Mouse (Mus musculus) liver, embryonic 15.5 days (tissue): ENCODE data around the gene Hmgxb4. TPM values are rescaled to one million over a fixed set of nuclear protein-coding genes. Genes with fewer than 3 reads are reported as not detected.

Source experiments
- ATAC-seq: fragments of 200-750 bp; cut with Nextera tagmentation; 2 replicates; pipeline ENCODE4 v1.8.0; 2017; ENCODE audit warnings: moderate number of reproducible peaks, mild to moderate bottlenecking, moderate library complexity; ENCODE audit not compliant: insufficient read depth
- H3K27ac ChIP-seq: fragments of 300-500 bp; sonication (generic); replicated peaks from 2 replicates; pipeline ENCODE4 v1.5.1; 2015; ENCODE audit warnings: mild to moderate bottlenecking, inconsistent platforms
- H3K27me3 ChIP-seq: fragments of 300-500 bp; sonication (generic); 2 replicates; pipeline ENCODE4 v1.6.1; 2015; ENCODE audit warnings: mild to moderate bottlenecking, inconsistent platforms
- H3K36me3 ChIP-seq: fragments of 300-500 bp; sonication (generic); replicated peaks from 2 replicates; pipeline ENCODE4 v1.6.1; 2015; ENCODE audit warnings: moderate library complexity, mild to moderate bottlenecking, inconsistent platforms
- H3K4me1 ChIP-seq: fragments of 300-500 bp; sonication (generic); replicated peaks from 2 replicates; pipeline ENCODE4 v1.6.1; 2015; ENCODE audit warnings: inconsistent platforms
- H3K4me2 ChIP-seq: fragments of 300-500 bp; sonication (generic); 2 replicates; pipeline ENCODE4 v1.6.1; 2015; ENCODE audit warnings: moderate library complexity, mild to moderate bottlenecking, inconsistent platforms
- H3K4me3 ChIP-seq: fragments of 300-500 bp; sonication (generic); replicated peaks from 2 replicates; pipeline ENCODE4 v1.5.1; 2015; ENCODE audit warnings: mild to moderate bottlenecking, inconsistent platforms
- H3K9ac ChIP-seq: fragments of 300-500 bp; sonication (generic); 2 replicates; pipeline ENCODE4 v1.6.1; 2015; ENCODE audit warnings: moderate library complexity, mild to moderate bottlenecking, inconsistent platforms
- H3K9me3 ChIP-seq: fragments of 300-500 bp; sonication (generic); replicated peaks from 2 replicates; pipeline ENCODE4 v1.6.1; 2016; ENCODE audit warnings: inconsistent platforms
- WGBS: fragments of 180-500 bp; shearing (Covaris S2); methylation state at CpG from one replicate; pipeline ENCODE4 v1.1.7; 2015; ENCODE audit warnings: mixed read lengths; ENCODE audit not compliant: insufficient replicate concordance; 5-methylcytosine and 5-hydroxymethylcytosine counted together
- polyA plus RNA-seq: library from polyadenylated mRNA; unstranded; fragments of >200 nt; fragmentation: Nextera tagmentation; extraction: Ambion mirVana; gene quantifications from 2 replicates; pipeline ENCODE4 v1.2.1, GENCODE M21; 2015

Hmgxb4 gene
- polyA plus RNA-seq, 1 experiment from 2014 or later = 11.5 TPM

DNA sequence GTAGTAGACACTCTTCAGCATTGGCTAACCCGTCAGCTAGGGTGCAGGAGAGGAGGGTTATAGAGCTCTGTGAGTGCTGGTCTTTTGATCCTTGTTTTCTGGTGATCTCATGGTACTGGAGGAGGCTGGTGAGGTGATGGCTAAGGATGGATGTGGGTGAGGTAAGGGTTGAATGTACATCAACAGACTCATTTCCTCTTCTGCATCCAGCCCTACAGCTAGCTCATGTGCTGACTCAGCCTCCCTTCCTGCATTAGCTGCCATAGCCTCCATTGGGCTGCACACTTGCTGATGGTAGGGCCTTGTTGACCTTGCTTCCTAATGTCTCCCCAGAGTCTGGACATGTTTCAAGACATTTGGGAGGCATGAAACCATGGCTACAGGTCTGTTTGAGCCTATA is 49.8 kb downstream of the Hmgxb4 start:
- Histone ChIP-seq H3K4me2 (no peak overlapping the region), H3K27me3 (no peaks in the 10 kb centered on the region), H3K9me3 (no peaks in the 10 kb centered on the region), H3K9ac (no peak overlapping the region), H3K27ac (no peak overlapping the region), H3K36me3 (no peaks in the 10 kb centered on the region), H3K4me1 (peaks cover 3% of the 10 kb centered on the region), H3K4me3 (no peak overlapping the region)
- ATAC-seq = no peak
- 79% methylated on average over 1 of the region's 1 CpGs for WGBS

DNA sequence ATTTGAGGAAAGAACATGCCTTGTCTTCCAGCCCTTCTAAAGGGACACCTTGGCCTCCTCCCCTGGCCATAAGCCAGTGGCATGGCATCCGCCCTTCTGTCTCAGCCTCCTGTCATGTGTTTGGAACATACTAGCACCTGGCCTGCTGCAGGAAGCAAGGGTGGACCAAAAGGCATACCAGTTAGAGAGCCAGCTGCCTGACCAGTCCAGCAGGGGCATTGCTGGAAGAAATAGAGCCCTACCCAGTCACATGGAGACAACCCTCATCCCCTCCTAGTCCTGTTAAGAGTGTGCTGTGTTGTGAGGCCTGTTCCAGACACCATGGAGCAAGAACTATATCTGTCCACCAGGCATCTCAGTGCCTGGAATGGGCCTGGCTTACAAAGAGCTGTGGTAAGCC is 53.1 kb downstream of the Hmgxb4 start:
- H3K9ac ChIP-seq = no peak overlapping the region
- WGBS = 63% methylated on average over 1 of the region's 1 CpGs
- no peaks in the 10 kb centered on the region for H3K27me3 ChIP-seq
- no peaks in the 10 kb centered on the region; the same call in 1 of the 2 replicates for H3K4me1 ChIP-seq
- H3K4me2 ChIP-seq = no peak overlapping the region
- no peak overlapping the region for H3K4me3 ChIP-seq
- H3K9me3 ChIP-seq = no peaks in the 10 kb centered on the region
- no peak overlapping the region for H3K27ac ChIP-seq
- no peak for ATAC-seq
- H3K36me3 ChIP-seq = no peaks in the 10 kb centered on the region

DNA sequence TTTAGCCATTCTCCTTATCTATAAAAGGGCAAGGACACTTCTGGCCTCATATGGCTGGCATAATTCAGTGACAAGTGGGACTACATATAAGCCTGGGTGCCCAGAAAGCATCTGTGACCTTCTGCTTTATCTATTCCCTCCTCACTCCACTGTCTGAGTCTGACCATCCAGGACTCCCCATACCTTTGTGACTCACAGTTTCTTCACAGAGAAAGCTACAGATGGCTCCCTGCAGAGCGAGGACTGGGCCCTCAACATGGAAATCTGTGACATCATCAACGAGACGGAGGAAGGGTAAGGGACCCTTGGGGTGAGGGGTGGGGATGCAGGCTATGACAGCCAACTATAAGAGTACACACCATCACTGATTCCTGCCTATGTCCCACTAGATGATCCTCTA is 54.6 kb downstream of the Hmgxb4 start:
- WGBS = 76% methylated on average over 3 of the region's 3 CpGs
- no peak for ATAC-seq

DNA sequence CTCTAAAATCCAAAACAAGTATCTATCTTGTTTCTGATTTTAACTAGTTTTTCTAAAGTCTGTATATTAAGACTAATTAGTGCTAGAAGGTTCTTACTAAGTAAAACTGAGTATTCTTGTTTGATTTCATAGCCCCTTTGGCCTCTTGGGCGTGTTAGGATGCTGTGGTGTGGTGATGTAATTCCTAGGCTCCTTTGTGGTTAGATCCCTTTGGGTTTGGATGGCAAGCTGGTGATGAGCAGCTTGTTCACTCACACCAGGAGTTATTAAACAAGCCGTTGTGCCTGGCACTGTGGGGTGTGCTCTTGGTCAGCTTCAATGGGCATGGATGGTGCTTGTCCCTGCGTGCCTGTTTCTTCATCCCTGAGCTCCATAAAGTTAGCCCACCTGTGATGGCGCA is 60.2 kb downstream of the Hmgxb4 start:
- no peak overlapping the region for H3K4me3 ChIP-seq
- no peak overlapping the region for H3K27ac ChIP-seq
- no peak overlapping the region for H3K4me2 ChIP-seq
- no peak overlapping the region for H3K9ac ChIP-seq
- 0 out of 2 replicates have a peak, but pooled peaks cover 3% of the 10 kb centered on the region for H3K36me3 ChIP-seq
- H3K4me1 ChIP-seq = no peaks in the 10 kb centered on the region
- H3K9me3 ChIP-seq = no peaks in the 10 kb centered on the region
- ATAC-seq = no peak
- WGBS = 67% methylated on average over 4 of the region's 4 CpGs
- no peaks in the 10 kb centered on the region for H3K27me3 ChIP-seq

More for the DNA sequence above, 54.6 kb downstream of the Hmgxb4 start:
- Histone ChIP-seq H3K4me1 (no peaks in the 10 kb centered on the region; the same call in 1 of the 2 replicates), H3K36me3 (no peaks in the 10 kb centered on the region), H3K4me2 (no peak overlapping the region), H3K9me3 (no peaks in the 10 kb centered on the region), H3K4me3 (no peak overlapping the region), H3K27ac (no peak overlapping the region), H3K9ac (no peak overlapping the region), H3K27me3 (no peaks in the 10 kb centered on the region)

DNA sequence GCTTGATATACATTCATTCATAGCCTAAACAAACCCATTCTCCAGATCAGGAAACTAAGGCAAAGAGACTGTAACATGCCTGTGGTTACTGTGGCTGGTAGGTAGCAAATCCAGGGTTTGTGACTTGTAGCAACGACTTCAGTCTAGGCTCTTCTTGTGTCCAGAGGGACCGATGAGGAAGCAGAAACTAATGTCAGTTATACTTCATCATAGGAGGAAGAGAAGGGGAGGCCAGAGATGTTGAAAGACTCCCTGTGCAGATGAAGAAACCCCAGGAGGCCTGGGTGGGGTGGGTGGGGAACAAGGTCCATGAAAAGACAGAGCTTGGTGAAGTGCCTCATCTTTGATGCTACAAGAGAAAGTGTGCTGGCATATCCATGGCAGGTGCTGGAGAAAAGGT is 62.5 kb downstream of the Hmgxb4 start:
- H3K4me2 ChIP-seq = no peak overlapping the region
- ATAC-seq = no peak
- no peak overlapping the region for H3K27ac ChIP-seq
- H3K9me3 ChIP-seq = no peaks in the 10 kb centered on the region
- H3K9ac ChIP-seq = no peak overlapping the region
- no peaks in the 10 kb centered on the region for H3K27me3 ChIP-seq
- H3K36me3 ChIP-seq = 0 out of 2 replicates have a peak, but pooled peaks cover 3% of the 10 kb centered on the region
- no peak overlapping the region for H3K4me3 ChIP-seq
- no peaks in the 10 kb centered on the region for H3K4me1 ChIP-seq
- WGBS = 68% methylated on average over 2 of the region's 2 CpGs

DNA sequence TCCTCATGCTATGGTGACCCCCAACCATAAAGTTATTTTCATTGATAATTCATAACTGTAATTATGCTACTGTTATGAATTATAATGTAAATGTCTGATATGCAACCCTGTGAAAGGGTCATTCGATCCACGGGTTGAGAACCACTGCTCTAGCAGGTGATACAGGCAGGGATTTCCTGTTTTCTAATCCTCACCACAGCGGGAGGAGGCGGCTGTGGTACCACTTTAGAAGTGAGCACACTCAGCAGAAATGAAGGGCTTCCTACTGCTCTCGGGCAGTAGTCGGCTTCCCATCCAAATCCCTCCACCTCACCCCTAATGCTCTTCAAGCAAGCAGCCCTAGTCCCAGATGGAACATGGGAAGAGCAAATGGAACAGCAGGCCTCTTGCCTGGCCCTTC is 66.9 kb downstream of the Hmgxb4 start:
- 58% methylated on average over 6 of the region's 6 CpGs for WGBS
- Histone ChIP-seq H3K27me3 (no peaks in the 10 kb centered on the region), H3K27ac (no peak overlapping the region), H3K4me2 (no peak overlapping the region), H3K36me3 (0 out of 2 replicates have a peak, but pooled peaks cover 4% of the 10 kb centered on the region), H3K9me3 (no peaks in the 10 kb centered on the region), H3K4me3 (no peak overlapping the region), H3K4me1 (0 out of 2 replicates have a peak, but pooled peaks cover 4% of the 10 kb centered on the region), H3K9ac (no peak overlapping the region)
- ATAC-seq = no peak

DNA sequence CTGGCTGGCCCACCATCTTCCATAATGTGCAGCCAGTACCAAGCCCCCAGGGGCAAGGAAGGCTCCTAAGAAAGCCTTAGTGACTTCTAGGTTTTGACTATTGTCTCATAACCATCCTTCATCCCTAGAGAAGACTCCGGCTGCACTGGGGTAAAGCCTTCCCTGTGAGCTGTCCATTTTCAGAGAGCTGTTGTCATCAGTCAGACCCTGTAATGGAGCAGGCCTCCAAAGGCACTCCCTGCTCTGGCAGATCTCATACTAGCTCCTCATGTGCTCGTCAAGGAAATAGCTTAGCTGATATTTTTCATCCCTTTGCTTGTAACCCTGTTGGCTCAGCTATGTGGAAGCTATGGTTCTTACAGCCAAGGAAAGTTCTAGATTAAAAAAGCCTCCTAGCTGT is 67.7 kb downstream of the Hmgxb4 start:
- no peak overlapping the region for H3K4me3 ChIP-seq
- ATAC-seq = no peak
- no peak overlapping the region for H3K4me2 ChIP-seq
- H3K27ac ChIP-seq = no peak overlapping the region
- no peaks in the 10 kb centered on the region for H3K27me3 ChIP-seq
- 0 out of 2 replicates have a peak, but pooled peaks cover 4% of the 10 kb centered on the region for H3K4me1 ChIP-seq
- no peak overlapping the region for H3K9ac ChIP-seq
- 67% methylated on average over 2 of the region's 2 CpGs for WGBS
- H3K36me3 ChIP-seq = peaks cover 6% of the 10 kb centered on the region; the same call in 1 of the 2 replicates
- H3K9me3 ChIP-seq = no peaks in the 10 kb centered on the region

DNA sequence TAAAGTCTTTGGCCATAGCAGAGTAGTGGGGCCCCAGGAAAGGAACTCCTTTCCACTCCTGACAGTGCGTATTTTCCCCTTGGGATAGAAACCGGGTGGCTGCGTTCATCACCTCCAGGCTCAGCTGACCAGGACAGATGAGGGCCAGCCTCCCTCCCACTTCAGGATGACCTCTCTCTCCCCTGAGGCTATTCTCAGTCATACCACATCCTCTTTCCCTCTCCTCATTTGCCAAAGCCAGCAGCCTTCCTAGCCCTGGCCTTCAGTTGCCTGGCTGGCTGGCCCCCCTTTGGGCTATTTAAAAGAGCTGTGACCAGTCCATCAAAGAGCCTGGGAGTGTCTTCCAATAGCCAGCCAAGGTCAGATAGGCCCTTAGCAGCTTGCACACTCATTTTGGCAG is 70.1 kb downstream of the Hmgxb4 start:
- Histone ChIP-seq H3K9me3 (no peaks in the 10 kb centered on the region), H3K36me3 (peaks cover 4% of the 10 kb centered on the region; the same call in 1 of the 2 replicates), H3K27ac (no peak overlapping the region), H3K27me3 (no peaks in the 10 kb centered on the region), H3K4me2 (no peak overlapping the region), H3K4me1 (0 out of 2 replicates have a peak, but pooled peaks cover 4% of the 10 kb centered on the region), H3K9ac (no peak overlapping the region), H3K4me3 (no peak overlapping the region)
- no peak for ATAC-seq
- WGBS = 66% methylated on average over 3 of the region's 3 CpGs

DNA sequence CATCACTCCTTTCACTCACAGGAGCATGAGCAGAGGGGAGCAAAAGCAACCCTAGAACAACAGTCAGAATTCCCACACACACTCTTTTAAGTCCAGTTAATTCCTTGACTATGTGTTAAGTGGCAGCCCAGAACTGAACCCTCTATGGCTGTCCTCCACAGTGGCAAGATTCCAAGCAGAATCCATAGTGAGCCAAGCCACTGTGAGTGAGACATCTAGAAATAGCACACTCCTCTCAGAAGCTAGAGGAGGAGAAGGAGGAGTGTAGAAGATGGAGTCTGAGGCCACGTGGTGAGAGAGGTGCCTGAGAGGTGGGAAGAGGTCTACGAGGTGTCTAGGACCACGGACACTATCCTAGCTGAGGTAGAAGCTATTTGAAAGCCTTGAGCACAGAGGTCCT is 71.6 kb downstream of the Hmgxb4 start:
- WGBS = 77% methylated on average over 3 of the region's 3 CpGs
- H3K4me1 ChIP-seq = 0 out of 2 replicates have a peak, but pooled peaks cover 4% of the 10 kb centered on the region
- H3K4me2 ChIP-seq = no peak overlapping the region
- no peaks in the 10 kb centered on the region for H3K27me3 ChIP-seq
- no peak overlapping the region for H3K4me3 ChIP-seq
- ATAC-seq = no peak
- no peak overlapping the region for H3K27ac ChIP-seq
- no peaks in the 10 kb centered on the region for H3K9me3 ChIP-seq
- H3K9ac ChIP-seq = no peak overlapping the region
- peaks cover 4% of the 10 kb centered on the region; the same call in 1 of the 2 replicates for H3K36me3 ChIP-seq

DNA sequence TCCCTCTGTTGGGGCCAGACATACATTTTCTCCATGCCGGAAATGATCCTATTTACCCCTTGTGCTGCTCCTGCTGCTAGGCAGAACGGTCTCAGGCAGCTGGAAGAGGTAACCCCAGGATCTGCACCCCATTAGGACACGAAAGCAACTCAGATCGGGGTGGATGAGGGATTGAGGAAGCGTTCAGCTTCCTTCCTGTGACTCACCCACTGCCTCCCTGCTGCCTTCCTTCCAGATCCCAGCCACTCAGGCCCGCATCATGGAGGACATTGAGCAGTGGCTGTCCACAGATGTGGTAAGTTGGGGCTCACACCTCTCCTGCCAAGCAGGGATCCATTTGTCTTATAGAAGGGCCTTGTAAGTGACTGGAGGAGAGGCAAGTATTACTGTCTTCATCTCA is 74.1 kb downstream of the Hmgxb4 start:
- 40% methylated on average over 6 of the region's 6 CpGs for WGBS
- no peak overlapping the region for H3K4me2 ChIP-seq
- H3K9me3 ChIP-seq = no peaks in the 10 kb centered on the region
- H3K4me1 ChIP-seq = peaks cover 8% of the 10 kb centered on the region; the same call in 1 of the 2 replicates
- ATAC-seq = no peak
- no peak overlapping the region for H3K4me3 ChIP-seq
- peaks cover 4% of the 10 kb centered on the region; the same call in 1 of the 2 replicates for H3K36me3 ChIP-seq
- H3K27me3 ChIP-seq = no peaks in the 10 kb centered on the region
- no peak overlapping the region for H3K9ac ChIP-seq
- H3K27ac ChIP-seq = no peak overlapping the region; the same call in 1 of the 2 replicates

DNA sequence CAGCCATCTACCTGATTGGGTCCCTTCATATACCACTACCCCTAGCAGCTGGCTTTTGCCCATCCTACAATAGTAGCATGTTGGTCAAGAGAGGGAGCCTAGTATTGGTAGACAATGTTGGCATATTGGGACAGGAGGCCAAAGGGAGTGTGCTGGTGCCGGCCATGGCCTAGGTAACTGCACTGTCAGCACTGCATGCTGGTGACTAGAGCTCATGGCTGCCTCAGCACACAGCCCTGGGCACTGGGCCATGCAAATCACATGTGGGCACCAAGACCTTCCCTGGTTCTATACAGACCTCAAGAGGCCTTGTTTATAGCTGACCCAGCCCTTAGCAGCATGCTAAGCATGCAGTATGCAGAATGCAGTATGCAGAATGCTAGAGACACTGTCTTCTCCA is 77.1 kb downstream of the Hmgxb4 start:
- no peaks in the 10 kb centered on the region for H3K27me3 ChIP-seq
- H3K36me3 ChIP-seq = no peaks in the 10 kb centered on the region; the same call in 1 of the 2 replicates
- H3K4me1 ChIP-seq = peaks cover 4% of the 10 kb centered on the region; the same call in 1 of the 2 replicates
- 63% methylated on average over 1 of the region's 1 CpGs for WGBS
- H3K9ac ChIP-seq = no peak overlapping the region
- no peaks in the 10 kb centered on the region for H3K9me3 ChIP-seq
- no peak overlapping the region for H3K4me2 ChIP-seq
- H3K27ac ChIP-seq = no peak overlapping the region
- H3K4me3 ChIP-seq = no peak overlapping the region
- no peak for ATAC-seq
